In genomic region chr13:56555957-56556356, GRCm38 (mm10) we compare ENCODE assay signal across 10 mouse cellular contexts. TPM values are rescaled to one million over a fixed set of nuclear protein-coding genes. Genes with fewer than 3 reads are reported as not detected.
DNase-seq lines count a peak whose midpoint lies in the region; ATAC-seq lines count a peak whose summit lies in the region.
"Had no signal": no experiment of that assay in that cellular context is flagged by ENCODE, and none has a peak within 500 bp of the region (broad histone marks: within the 10 kb centered on the region; RNA-seq: fewer than 3 reads in every experiment).

No protein-coding gene starts in this region.

- H3K27me3 ChIP-seq in neural tube, embryonic 15.5 days (replicated peaks) = no peaks in the 10 kb centered on the region
- H3K27me3 ChIP-seq: embryonic facial prominence, embryonic 15.5 days had no signal

- peak; percentile 56 for DNase-seq in embryo, embryonic 10 days (ENCODE audit: low spot score)
- no peak for DNase-seq in embryo, embryonic 9.5 days (ENCODE audit: extremely low spot score)
- DNase-seq in neural tube, embryonic 10.5 days (ENCODE audit: extremely low spot score, low spot score) = no peak
- peak; percentile 46 for DNase-seq in gastrocnemius, adult 18-20 months (ENCODE audit: low spot score)
- DNase-seq in kidney, postnatal 36 days = peak; percentile 76 to 80
- peak; percentile 69 for DNase-seq in testis, postnatal 10 days (ENCODE audit: low spot score)

- no peak overlapping the region for H3K4me2 ChIP-seq in neural tube, embryonic 15.5 days
- H3K4me2 ChIP-seq: embryonic facial prominence, embryonic 15.5 days had no signal

- ATAC-seq in neural tube, embryonic 15.5 days (ENCODE audit: low FRiP score) = 0 out of 2 replicates have a peak, but pooled peaks have one; percentile 28
- ATAC-seq in erythroid progenitor cell, adult 5-6 weeks (replicated peaks; ENCODE audit: low FRiP score, poor library complexity, severe bottlenecking) = no peak

- H3K4me3 ChIP-seq in neural tube, embryonic 15.5 days (replicated peaks) = no peak overlapping the region
- H3K4me3 ChIP-seq: embryonic facial prominence, embryonic 15.5 days had no signal

- WGBS in neural tube, embryonic 15.5 days = 9% methylated on average over 1 of the region's 1 CpGs

- no peak overlapping the region for H3K9ac ChIP-seq in neural tube, embryonic 15.5 days (replicated peaks)
- H3K9ac ChIP-seq: embryonic facial prominence, embryonic 15.5 days had no signal

- no peaks in the 10 kb centered on the region for H3K9me3 ChIP-seq in neural tube, embryonic 15.5 days (replicated peaks)
- H3K9me3 ChIP-seq: embryonic facial prominence, embryonic 15.5 days had no signal

- no peaks in the 10 kb centered on the region for H3K36me3 ChIP-seq in neural tube, embryonic 15.5 days
- H3K36me3 ChIP-seq: embryonic facial prominence, embryonic 15.5 days had no signal

- H3K4me1 ChIP-seq in neural tube, embryonic 15.5 days = peaks cover 5% of the 10 kb centered on the region; the same call in 1 of the 2 replicates

- no peak overlapping the region for H3K27ac ChIP-seq in neural tube, embryonic 15.5 days (replicated peaks)
- H3K27ac ChIP-seq: embryonic facial prominence, embryonic 15.5 days had no signal

RNA-seq across cellular contexts. Expression of gene Lect2, which starts 7.7 kb away (rescaled TPM):
- 0.37 TPM in 1 of 2 replicates, not detected in the other for polyA plus RNA-seq in neural tube, embryonic 15.5 days (2015; fragmentation: Nextera tagmentation; extraction: Ambion mirVana)
- not detected for total RNA-seq in gastrocnemius, adult 18-20 months (2021)
- total RNA-seq in erythroid progenitor cell, adult 5-6 weeks (2015; ENCODE audit: low replicate concordance) = not detected in 2 replicates
- total RNA-seq in erythroid progenitor cell, adult 5-6 weeks (2017; ENCODE audit: low replicate concordance) = not detected in 2 replicates
- total RNA-seq: layer of hippocampus, postnatal 25 days had no signal
- polyA plus RNA-seq: embryonic facial prominence, embryonic 15.5 days had no signal

RNA-seq across cellular contexts. Expression of gene Fbxl21, which starts 33.7 kb away (rescaled TPM):
- polyA plus RNA-seq in neural tube, embryonic 15.5 days (2015; fragmentation: Nextera tagmentation; extraction: Ambion mirVana) = 3.0 and 4.4 TPM in 2 replicates
- total RNA-seq in gastrocnemius, adult 18-20 months (2021) = under 1 TPM in 1 of 2 experiments, not detected in 1; 0.33 TPM
- not detected in 2 replicates for total RNA-seq in erythroid progenitor cell, adult 5-6 weeks (2015; ENCODE audit: low replicate concordance)
- total RNA-seq in erythroid progenitor cell, adult 5-6 weeks (2017; ENCODE audit: low replicate concordance) = 1.3 TPM in 1 of 2 replicates, not detected in the other

RNA-seq across cellular contexts. Expression of gene Tgfbi, which starts 53.4 kb away (rescaled TPM):
- 7.7 and 26.4 TPM in 2 replicates for polyA plus RNA-seq in neural tube, embryonic 15.5 days (2015; fragmentation: Nextera tagmentation; extraction: Ambion mirVana)
- 10 to 100 TPM; 13.4 to 17.6 TPM for total RNA-seq in gastrocnemius, adult 18-20 months (2021)
- 10.1 and 20.5 TPM in 2 replicates for total RNA-seq in erythroid progenitor cell, adult 5-6 weeks (2015; ENCODE audit: low replicate concordance)
- total RNA-seq in erythroid progenitor cell, adult 5-6 weeks (2017; ENCODE audit: low replicate concordance) = 9.9 and 12.9 TPM in 2 replicates

Comparison
In these comparisons a context has a peak if more than half of its experiments do, and no peak if none do; other contexts are left out.
1. DNase-seq: peak in embryo, embryonic 10 days (single experiment), gastrocnemius, adult 18-20 months (single experiment), kidney, postnatal 36 days (2 of 2) and testis, postnatal 10 days (single experiment); none in embryo, embryonic 9.5 days (single experiment) and neural tube, embryonic 10.5 days (single experiment).